Mouse (Mus musculus) MEL (cell line): ENCODE measurements at regions not wholly inside any gene's neighbourhood (a gene's known extent, or its start where the extent isn't known, plus 50 kb on each side); places are given as distances from the start of the nearest gene placed in this dataset.

Experiments
- CHD2 ChIP-seq: IDR thresholded peaks from 2 replicates; pipeline ENCODE4 v1.6.1; 2011; ENCODE audit warnings: low read length, improper control_type of control experiment
- CTCF ChIP-seq, 3 experiments: IDR thresholded peaks in 2 of 3; conservative IDR thresholded peaks in 1 of 3; 2 replicates each; pipeline ENCODE4 v1.5.1; 2011 to 2012; ENCODE audit warnings: low read length in 3 of 3, low read depth in 2 of 3, mild to moderate bottlenecking in 2 of 3, improper control_type of control experiment in 1 of 3, inconsistent platforms in 1 of 3, mixed read lengths in 1 of 3, moderate library complexity in 1 of 3; ENCODE audit not compliant: control insufficient read depth in 1 of 3, insufficient read depth in 1 of 3, poor library complexity in 1 of 3, severe bottlenecking in 1 of 3
- EP300 ChIP-seq, 2 experiments: IDR thresholded peaks; 2 replicates each; pipeline ENCODE4 v1.6.1; 2011; ENCODE audit warnings: improper control_type of control experiment in 2 of 2, low read length in 2 of 2, low read depth in 1 of 2, mild to moderate bottlenecking in 1 of 2
- MAZ ChIP-seq: IDR thresholded peaks from 2 replicates; pipeline ENCODE4 v1.6.1; 2012; ENCODE audit warnings: low read depth, mild to moderate bottlenecking, inconsistent platforms, low read length, improper control_type of control experiment
- MXI1 ChIP-seq: IDR thresholded peaks from 2 replicates; pipeline ENCODE4 v1.6.1; 2011; ENCODE audit warnings: mild to moderate bottlenecking, low read depth, low read length, improper control_type of control experiment
- MYB ChIP-seq: IDR thresholded peaks from 2 replicates; pipeline ENCODE4 v1.6.1; 2011; ENCODE audit warnings: mild to moderate bottlenecking, low read depth, low read length, improper control_type of control experiment
- NELFE ChIP-seq: IDR thresholded peaks from 2 replicates; pipeline ENCODE4 v1.6.1; 2011; ENCODE audit warnings: low read depth, low read length, improper control_type of control experiment
- POLR2A ChIP-seq, 2 experiments: IDR thresholded peaks; 2 replicates each; pipeline ENCODE4 v1.6.1; 2011 to 2012; ENCODE audit warnings: low read length in 2 of 2, mild to moderate bottlenecking in 2 of 2, control low read depth in 1 of 2, improper control_type of control experiment in 1 of 2, low read depth in 1 of 2, moderate library complexity in 1 of 2; ENCODE audit not compliant: control insufficient read depth in 1 of 2, insufficient read depth in 1 of 2, poor library complexity in 1 of 2
- TCF12 ChIP-seq: IDR thresholded peaks from 2 replicates; pipeline ENCODE4 v1.6.1; 2014; ENCODE audit warnings: low read depth, mild to moderate bottlenecking, inconsistent platforms, low read length, improper control_type of control experiment, moderate library complexity
- ZC3H11A ChIP-seq: IDR thresholded peaks from 2 replicates; pipeline ENCODE4 v1.6.1; 2012; ENCODE audit warnings: low read depth, mild to moderate bottlenecking, inconsistent platforms, low read length, improper control_type of control experiment

- TF ChIP-seq MAZ (no peak), MXI1 (no peak), CTCF (IDR thresholded peaks at IDR 0.05 in 2 of 3, conservative IDR thresholded peaks at IDR 0.05 in 1 of 3; ENCODE audit: control insufficient read depth in 1 of 3, insufficient read depth in 1 of 3, low read depth in 2 of 3, low read length in 3 of 3, poor library complexity in 1 of 3, severe bottlenecking in 1 of 3) (no peak), NELFE (no peak), EP300 (IDR thresholded peaks at IDR 0.05; ENCODE audit: low read depth in 1 of 2, low read length in 2 of 2) (no peak), CHD2 (no peak), ZC3H11A (no peak), MYB (no peak), TCF12 (no peak), POLR2A (IDR thresholded peaks at IDR 0.05; ENCODE audit: control insufficient read depth in 1 of 2, insufficient read depth in 1 of 2, low read depth in 1 of 2, low read length in 2 of 2, poor library complexity in 1 of 2) (no peak)
Measured at GRCm38 (mm10) chr15:17356586-17356985, 628.0 kb downstream of the Cdh9 start.
